Mouse (Mus musculus): ENCODE data around the gene Frat1.

The Frat1 gene

GRCm38 (mm10) chr19:41813374-41813773, 16.4 kb upstream of the Frat1 start:
- no peak for DNase-seq (ENCODE audit: extremely low read depth, insufficient read length, low spot score)

GRCm38 (mm10) chr19:41816410-41816809, 13.4 kb upstream of the Frat1 start:
- no peak for DNase-seq (ENCODE audit: extremely low read depth, insufficient read length, low spot score)

GRCm38 (mm10) chr19:41816915-41817314, 12.9 kb upstream of the Frat1 start:
- DNase-seq (ENCODE audit: extremely low read depth, insufficient read length, low spot score): no peak

GRCm38 (mm10) chr19:41817325-41817724, 12.4 kb upstream of the Frat1 start:
- no peak for DNase-seq (ENCODE audit: extremely low read depth, insufficient read length, low spot score)

GRCm38 (mm10) chr19:41818749-41819148, 11.0 kb upstream of the Frat1 start:
- no peak for DNase-seq (ENCODE audit: extremely low read depth, insufficient read length, low spot score)

GRCm38 (mm10) chr19:41821436-41821835, 8.3 kb upstream of the Frat1 start:
- no peak for DNase-seq (ENCODE audit: extremely low read depth, insufficient read length, low spot score)

- no peak for DNase-seq (ENCODE audit: extremely low read depth, insufficient read length, low spot score)
These were observed 7.2 kb upstream of the Frat1 start for GRCm38 (mm10) chr19:41822589-41822988.

GRCm38 (mm10) chr19:41824950-41825349, 4.8 kb upstream of the Frat1 start:
- no peak for DNase-seq (ENCODE audit: extremely low read depth, insufficient read length, low spot score)

GRCm38 (mm10) chr19:41826529-41826928, 3.2 kb upstream of the Frat1 start:
- no peak for DNase-seq (ENCODE audit: extremely low read depth, insufficient read length, low spot score)

GRCm38 (mm10) chr19:41828941-41829340, 829 bp upstream of the Frat1 start:
- no peak for DNase-seq (ENCODE audit: extremely low read depth, insufficient read length, low spot score)

- peak; percentile 30 for DNase-seq (ENCODE audit: extremely low read depth, insufficient read length, low spot score)
These were observed 599 bp downstream of the Frat1 start for GRCm38 (mm10) chr19:41830106-41831031.

- no peak for DNase-seq (ENCODE audit: extremely low read depth, insufficient read length, low spot score)
These were observed 1.4 kb downstream of the Frat1 start for GRCm38 (mm10) chr19:41831101-41831570.

GRCm38 (mm10) chr19:41831718-41832391, 2.1 kb downstream of the Frat1 start:
- DNase-seq (ENCODE audit: extremely low read depth, insufficient read length, low spot score): no peak

- no peak for DNase-seq (ENCODE audit: extremely low read depth, insufficient read length, low spot score)
These were observed 2.9 kb downstream of the Frat1 start for GRCm38 (mm10) chr19:41832501-41833201.

GRCm38 (mm10) chr19:41835407-41835806, 5.6 kb downstream of the Frat1 start:
- DNase-seq (ENCODE audit: extremely low read depth, insufficient read length, low spot score): no peak

- no peak for DNase-seq (ENCODE audit: extremely low read depth, insufficient read length, low spot score)
These were observed 6.0 kb downstream of the Frat1 start for GRCm38 (mm10) chr19:41835816-41836215.

GRCm38 (mm10) chr19:41836719-41837118, 6.9 kb downstream of the Frat1 start:
- DNase-seq (ENCODE audit: extremely low read depth, insufficient read length, low spot score): no peak

- DNase-seq (ENCODE audit: extremely low read depth, insufficient read length, low spot score): no peak
These were observed 7.6 kb downstream of the Frat1 start for GRCm38 (mm10) chr19:41837194-41837916.

GRCm38 (mm10) chr19:41837917-41838261, 8.1 kb downstream of the Frat1 start:
- no peak for DNase-seq (ENCODE audit: extremely low read depth, insufficient read length, low spot score)

GRCm38 (mm10) chr19:41838808-41839207, 9.0 kb downstream of the Frat1 start:
- DNase-seq (ENCODE audit: extremely low read depth, insufficient read length, low spot score): no peak

GRCm38 (mm10) chr19:41839685-41840084, 9.9 kb downstream of the Frat1 start:
- DNase-seq (ENCODE audit: extremely low read depth, insufficient read length, low spot score): no peak
